Mouse (Mus musculus) forebrain, embryonic 16.5 days (tissue): Measurements from ENCODE around the gene Panx2. TPM values are rescaled to one million over a fixed set of nuclear protein-coding genes. Genes with fewer than 3 reads are reported as not detected.

ENCODE experiments used
- ATAC-seq: fragments of 200-750 bp; cut with Nextera tagmentation; 2 replicates; pipeline ENCODE4 v1.8.0; 2017; ENCODE audit warnings: mild to moderate bottlenecking, moderate library complexity
- H3K27ac ChIP-seq: fragments of 300-500 bp; sonication (generic); 2 replicates; pipeline ENCODE4 v1.5.1; 2014; ENCODE audit warnings: low read length, control low read depth
- H3K27me3 ChIP-seq: fragments of 300-500 bp; sonication (generic); replicated peaks from 2 replicates; pipeline ENCODE4 v1.6.1; 2014; ENCODE audit warnings: low read length; ENCODE audit not compliant: control insufficient read depth, insufficient read depth
- H3K36me3 ChIP-seq: fragments of 300-500 bp; sonication (generic); 2 replicates; pipeline ENCODE4 v1.6.1; 2014; ENCODE audit not compliant: control insufficient read depth, insufficient read depth
- H3K4me1 ChIP-seq: fragments of 300-500 bp; sonication (generic); replicated peaks from 2 replicates; pipeline ENCODE4 v1.6.1; 2014; ENCODE audit warnings: low read length; ENCODE audit not compliant: control insufficient read depth, insufficient read depth
- H3K4me2 ChIP-seq: fragments of 300-500 bp; sonication (generic); 2 replicates; pipeline ENCODE4 v1.6.1; 2014; ENCODE audit warnings: mild to moderate bottlenecking, low read length, control low read depth
- H3K4me3 ChIP-seq: fragments of 300-500 bp; sonication (generic); replicated peaks from 2 replicates; pipeline ENCODE4 v1.5.1; 2014; ENCODE audit warnings: mild to moderate bottlenecking, low read length, control low read depth
- H3K9ac ChIP-seq: fragments of 300-500 bp; sonication (generic); replicated peaks from 2 replicates; pipeline ENCODE4 v1.6.1; 2014; ENCODE audit warnings: low read depth, low read length, control low read depth
- H3K9me3 ChIP-seq: fragments of 300-500 bp; sonication (generic); 2 replicates; pipeline ENCODE4 v1.6.1; 2016; ENCODE audit warnings: low read length; ENCODE audit not compliant: control insufficient read depth
- WGBS: fragments of 180-500 bp; shearing (Covaris S2); extraction: QIAGEN DNeasy Blood & Tissue Kit; methylation state at CpG from one replicate; pipeline ENCODE4 v1.1.7; 2014; 5-methylcytosine and 5-hydroxymethylcytosine counted together
- polyA plus RNA-seq: library from polyadenylated mRNA; unstranded; fragments of >200 nt; fragmentation: Nextera tagmentation; extraction: Ambion mirVana; gene quantifications from 2 replicates; pipeline ENCODE4 v1.2.1, GENCODE M21; 2015

Panx2 gene
- polyA plus RNA-seq, 1 experiment from 2014 or later = 4.9 TPM

GRCm38 (mm10) chr15:89104425-89104824 lies 44.9 kb downstream of the Panx2 start:
- Histone ChIP-seq H3K9me3 (no peaks in the 10 kb centered on the region), H3K4me1 (no peaks in the 10 kb centered on the region), H3K4me3 (no peak overlapping the region), H3K27me3 (no peaks in the 10 kb centered on the region), H3K4me2 (no peak overlapping the region), H3K27ac (no peak overlapping the region), H3K36me3 (peaks cover 29% of the 10 kb centered on the region), H3K9ac (no peak overlapping the region)
- ATAC-seq = no peak
- WGBS = 94% methylated on average over 8 of the region's 8 CpGs

DNA sequence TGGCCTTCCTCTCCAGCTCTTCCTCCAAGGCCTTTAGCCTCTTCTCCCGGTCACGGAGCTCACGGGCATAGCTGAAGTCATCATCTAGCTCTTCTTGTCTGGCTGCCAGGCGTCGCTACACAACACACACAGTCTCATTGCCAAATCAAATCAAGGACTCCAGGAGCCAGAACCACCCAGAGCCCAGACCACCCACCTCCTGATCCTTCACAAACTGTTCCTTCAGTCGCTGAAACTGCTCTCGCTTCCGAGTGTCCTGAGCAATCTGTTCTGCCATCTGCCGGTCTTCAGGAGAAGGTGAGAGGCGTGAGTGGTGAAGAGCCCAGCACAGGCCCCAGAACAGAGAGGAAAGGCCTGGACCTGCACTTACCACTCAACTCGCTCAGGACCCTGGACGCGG lies 46.5 kb downstream of the Panx2 start:
- Histone ChIP-seq H3K4me1 (no peaks in the 10 kb centered on the region), H3K4me2 (no peak overlapping the region), H3K36me3 (peaks cover 23% of the 10 kb centered on the region), H3K9me3 (no peaks in the 10 kb centered on the region), H3K27me3 (no peaks in the 10 kb centered on the region), H3K9ac (no peak overlapping the region), H3K27ac (no peak overlapping the region), H3K4me3 (no peak overlapping the region)
- no peak for ATAC-seq
- WGBS = 78% methylated on average over 13 of the region's 13 CpGs

DNA sequence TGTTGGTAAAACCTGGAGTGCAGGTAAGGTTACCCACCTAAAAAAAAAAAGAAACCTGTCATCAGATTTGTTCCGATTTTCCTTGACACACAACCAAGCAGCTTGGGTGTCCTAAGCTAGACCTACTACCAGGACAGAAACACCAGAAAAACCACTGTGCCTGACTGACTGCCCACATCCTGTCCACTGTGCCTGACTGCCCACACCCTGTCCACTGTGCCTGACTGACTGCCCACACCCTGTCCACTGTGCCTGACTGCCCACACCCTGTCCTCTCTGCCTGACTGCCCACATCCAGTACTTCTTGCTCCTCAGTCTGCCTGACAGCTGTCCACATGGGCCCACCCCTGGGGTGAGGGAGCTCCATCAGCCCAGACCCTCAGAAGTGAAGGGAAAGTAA lies 47.4 kb downstream of the Panx2 start:
- no peak for ATAC-seq
- no peak overlapping the region for H3K9ac ChIP-seq
- H3K4me2 ChIP-seq = no peak overlapping the region
- no peaks in the 10 kb centered on the region for H3K4me1 ChIP-seq
- H3K36me3 ChIP-seq = peaks cover 27% of the 10 kb centered on the region
- no peaks in the 10 kb centered on the region for H3K27me3 ChIP-seq
- H3K9me3 ChIP-seq = no peaks in the 10 kb centered on the region
- H3K4me3 ChIP-seq = no peak overlapping the region
- H3K27ac ChIP-seq = no peak overlapping the region
- WGBS = 94% methylated on average over 1 of the region's 1 CpGs

DNA sequence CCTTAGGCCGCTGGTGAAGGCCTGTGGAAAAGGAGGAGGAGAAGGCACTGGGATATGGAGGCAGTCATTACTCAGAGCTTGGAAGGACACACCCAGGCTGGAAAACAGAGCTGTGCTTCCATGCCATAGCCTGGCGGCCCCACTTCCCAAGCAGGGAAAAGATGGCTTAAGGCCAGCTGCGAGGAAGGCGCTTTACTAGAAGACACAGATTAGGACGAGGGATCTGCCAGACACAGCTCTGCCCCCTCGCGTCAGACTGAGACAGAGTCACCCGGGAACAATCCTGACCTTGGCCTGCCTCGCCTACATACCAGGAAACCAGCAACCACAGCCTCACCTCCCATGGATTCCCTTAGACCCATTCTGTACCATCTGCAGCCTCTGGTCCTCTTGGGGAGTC lies 50.6 kb downstream of the Panx2 start:
- Histone ChIP-seq H3K9me3 (no peaks in the 10 kb centered on the region), H3K27ac (no peak overlapping the region), H3K36me3 (peaks cover 25% of the 10 kb centered on the region), H3K27me3 (no peaks in the 10 kb centered on the region), H3K4me1 (no peaks in the 10 kb centered on the region), H3K4me3 (no peak overlapping the region), H3K9ac (no peak overlapping the region), H3K4me2 (no peak overlapping the region)
- WGBS = 89% methylated on average over 9 of the region's 9 CpGs
- ATAC-seq = no peak

GRCm38 (mm10) chr15:89118007-89118406 lies 58.5 kb downstream of the Panx2 start:
- Histone ChIP-seq H3K4me3 (no peak overlapping the region), H3K9ac (no peak overlapping the region), H3K27ac (no peak overlapping the region), H3K4me1 (peaks cover 32% of the 10 kb centered on the region), H3K27me3 (no peaks in the 10 kb centered on the region), H3K36me3 (0 out of 2 replicates have a peak, but pooled peaks cover 3% of the 10 kb centered on the region), H3K9me3 (no peaks in the 10 kb centered on the region), H3K4me2 (no peak overlapping the region)
- ATAC-seq = no peak

DNA sequence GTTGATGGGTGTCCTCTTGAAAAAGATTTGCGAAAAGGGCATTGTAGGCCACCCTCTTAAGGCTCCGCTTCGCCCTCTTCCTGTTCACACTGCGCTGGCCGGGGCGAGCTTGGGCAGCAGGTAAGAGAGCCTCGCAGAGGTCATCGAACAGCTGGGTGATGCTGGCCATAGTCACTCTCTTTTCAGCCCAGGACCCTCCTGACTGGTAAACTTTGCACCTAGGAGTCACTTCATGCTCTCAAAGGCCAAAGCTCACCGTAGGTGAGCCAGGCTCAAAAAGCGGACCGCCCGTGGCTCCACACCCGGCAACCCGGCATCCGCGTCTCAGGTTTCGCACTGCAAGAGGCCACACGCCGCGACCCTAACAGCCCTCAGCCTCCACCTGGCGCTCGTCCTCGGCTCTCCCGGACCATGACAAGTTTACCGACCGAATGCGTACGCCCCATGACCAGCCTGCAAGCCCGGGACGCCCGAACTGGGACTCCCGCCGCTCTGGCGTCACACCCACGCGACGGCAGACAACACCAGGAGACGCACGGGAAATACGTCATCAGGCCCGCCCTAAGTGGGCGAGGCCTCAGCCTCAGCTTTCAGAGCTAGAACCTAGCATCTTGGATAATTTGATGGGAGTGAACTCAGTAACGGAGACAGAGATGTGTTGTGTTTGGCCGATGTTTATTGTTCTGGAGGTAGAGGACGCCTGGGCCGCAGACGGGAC lies 63.3 kb downstream of the Panx2 start, which contains the start of gene Tubgcp6:
TSS of gene Tubgcp6 (minus strand) at position 464 of the 718 bp plus-strand sequence.
- Histone ChIP-seq H3K4me2 (peak within 1 kb of the TSS; percentile 99), H3K9ac (peak within 1 kb of the TSS; percentile 75), H3K4me3 (peak within 1 kb of the TSS; percentile 80), H3K9me3 (no peaks in the 10 kb centered on the region), H3K36me3 (no peaks in the 10 kb centered on the region), H3K27ac (peak within 1 kb of the TSS; percentile 93), H3K27me3 (no peaks in the 10 kb centered on the region), H3K4me1 (peaks cover 47% of the 10 kb centered on the region)
- ATAC-seq = peak; percentile 89
- under 1% methylated on average over 47 of the region's 47 CpGs for WGBS

Other genes starting within 250 kb of the Panx2 start
- 6.6 and 8.8 TPM in 2 replicates for gene Alg12, start 240.4 kb upstream of the Panx2 start, polyA plus RNA-seq
- 57.3 and 60.4 TPM in 2 replicates for gene Creld2, start 240.1 kb upstream of the Panx2 start, polyA plus RNA-seq
- gene Pim3, start 197.5 kb upstream of the Panx2 start, polyA plus RNA-seq = 58.2 and 70.7 TPM in 2 replicates
- 0.07 and 0.08 TPM in 2 replicates for gene Ttll8, start 105.3 kb upstream of the Panx2 start, polyA plus RNA-seq
- gene Mlc1, start 80.7 kb upstream of the Panx2 start, polyA plus RNA-seq = 33.5 and 36.4 TPM in 2 replicates
- not detected in 2 replicates for gene Mov10l1, start 76.8 kb upstream of the Panx2 start, polyA plus RNA-seq
- gene Trabd, start 15.4 kb downstream of the Panx2 start, polyA plus RNA-seq = 36.2 and 39.8 TPM in 2 replicates
- 22.2 and 24.2 TPM in 2 replicates for gene Selenoo, start 29.4 kb downstream of the Panx2 start, polyA plus RNA-seq
- gene Tubgcp6, start 63.4 kb downstream of the Panx2 start, polyA plus RNA-seq = 16.8 and 22.1 TPM in 2 replicates
- 39.5 and 46.0 TPM in 2 replicates for gene Hdac10, start 69.0 kb downstream of the Panx2 start, polyA plus RNA-seq
- 4.1 and 5.7 TPM in 2 replicates for gene Mapk12, start 81.0 kb downstream of the Panx2 start, polyA plus RNA-seq
- gene Mapk11, start 89.9 kb downstream of the Panx2 start, polyA plus RNA-seq = 39.1 and 46.8 TPM in 2 replicates
- 112 and 126 TPM in 2 replicates for gene Plxnb2, start 121.1 kb downstream of the Panx2 start, polyA plus RNA-seq
- gene Dennd6b, start 136.8 kb downstream of the Panx2 start, polyA plus RNA-seq = 60.7 and 83.2 TPM in 2 replicates
- 77.8 and 90.8 TPM in 2 replicates for gene Ppp6r2, start 151.8 kb downstream of the Panx2 start, polyA plus RNA-seq